Mouse (Mus musculus) CD8-positive naive resting alpha-beta T cell, adult 2 months (primary cell): Measurements from ENCODE around the gene Olfml2a.
A peak's percentile ranks its signal among the peaks of the same experiment; 100 is the strongest.

ENCODE experiments used
- DNase-seq, 2 experiments: peaks; one replicate each; pipeline ENCODE4 v3.0.0; 2022; ENCODE audit warnings: low read depth in 2 of 2, low spot score in 2 of 2

Olfml2a gene

DNA sequence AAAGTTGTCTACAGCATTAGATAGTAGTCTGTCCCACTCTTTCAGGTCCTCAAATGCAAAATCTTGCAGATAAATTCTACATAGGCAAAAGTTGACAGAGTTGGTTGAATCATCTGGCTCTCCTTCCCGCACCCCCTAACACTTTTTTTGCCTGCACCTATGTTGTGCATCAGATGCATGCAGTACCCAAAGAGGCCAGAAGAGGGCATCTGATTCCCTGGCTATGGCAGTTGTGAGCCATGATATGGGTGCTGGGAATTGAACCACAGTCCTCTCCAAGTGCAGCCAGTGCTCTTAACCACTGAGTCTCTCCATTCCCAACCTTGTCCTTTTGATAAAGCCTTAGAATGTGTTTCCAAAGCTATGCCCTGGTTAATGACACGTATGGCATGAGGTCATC, 51.7 kb downstream of the Olfml2a start:
- DNase-seq, result no peak

DNA sequence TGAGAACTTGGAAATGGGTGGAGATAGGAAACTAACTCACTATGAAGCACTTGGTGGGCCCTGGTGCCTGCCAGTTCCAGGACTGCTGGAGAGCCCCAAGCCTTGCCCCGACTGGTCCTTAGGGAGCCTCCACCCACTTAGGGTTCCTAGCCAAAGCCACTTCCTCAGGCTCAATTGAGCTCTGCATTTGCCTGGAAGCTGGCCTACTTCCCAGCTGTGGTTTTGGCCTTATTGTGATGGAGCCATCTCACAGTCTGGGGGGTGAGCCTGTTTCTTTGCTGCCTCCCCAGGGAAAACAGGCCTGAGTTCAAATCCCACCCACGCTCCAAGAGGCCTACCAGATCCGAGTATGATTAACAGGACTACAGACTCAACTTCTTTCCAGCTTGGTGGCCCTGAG, 54.8 kb downstream of the Olfml2a start:
- no peak for DNase-seq

GRCm38 (mm10) chr2:38987371-38987770, 55.6 kb downstream of the Olfml2a start:
- no peak for DNase-seq

GRCm38 (mm10) chr2:38987803-38988510, 56.2 kb downstream of the Olfml2a start:
- peak; percentile 51 to 60 for DNase-seq

DNA sequence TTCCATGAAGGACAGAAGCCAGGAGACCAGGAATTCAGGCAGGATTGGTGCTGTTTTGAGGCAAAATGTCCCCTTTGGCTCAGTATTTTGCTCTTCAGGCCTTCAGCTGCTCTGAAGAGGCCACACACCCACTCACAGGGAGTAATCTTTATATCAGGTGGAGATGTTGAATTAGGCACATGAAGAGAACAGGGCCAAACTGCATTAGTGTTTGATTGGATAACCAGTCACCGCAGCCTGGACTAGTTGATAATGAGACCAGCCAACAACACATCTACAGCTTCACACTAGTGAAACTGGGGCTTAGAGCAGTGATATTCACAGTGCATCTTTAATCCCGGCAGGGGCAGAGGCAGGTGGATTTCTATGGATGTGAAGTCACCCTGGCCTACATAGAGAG, 57.2 kb downstream of the Olfml2a start:
- no peak for DNase-seq

DNA sequence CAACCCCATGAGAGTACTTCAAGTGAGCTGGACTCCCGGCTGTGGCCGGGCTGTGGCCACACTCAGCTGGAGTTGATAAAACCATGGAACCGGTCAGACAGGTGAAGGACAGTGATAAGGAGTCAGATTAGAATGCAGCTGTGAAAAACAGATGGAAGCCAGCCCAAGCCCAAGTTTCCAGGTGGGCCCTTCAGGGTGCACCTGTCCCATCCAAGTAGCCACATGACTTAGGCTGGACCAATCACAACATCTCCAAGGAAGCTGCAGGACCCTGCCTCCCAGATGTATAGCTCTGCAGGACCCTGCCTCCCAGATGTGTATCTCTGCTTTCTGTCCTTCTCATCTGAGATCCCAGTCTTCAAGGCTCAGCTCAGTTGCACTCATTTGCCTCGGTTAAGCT, 60.2 kb downstream of the Olfml2a start:
- DNase-seq, result no peak

GRCm38 (mm10) chr2:38992452-38992851, 60.7 kb downstream of the Olfml2a start:
- DNase-seq, result no peak

GRCm38 (mm10) chr2:38997386-38998374, 65.9 kb downstream of the Olfml2a start, which contains the start of gene Wdr38:
Wdr38 (plus strand) TSS chr2:38997476.
- DNase-seq, result peak; percentile 83 to 86

DNA sequence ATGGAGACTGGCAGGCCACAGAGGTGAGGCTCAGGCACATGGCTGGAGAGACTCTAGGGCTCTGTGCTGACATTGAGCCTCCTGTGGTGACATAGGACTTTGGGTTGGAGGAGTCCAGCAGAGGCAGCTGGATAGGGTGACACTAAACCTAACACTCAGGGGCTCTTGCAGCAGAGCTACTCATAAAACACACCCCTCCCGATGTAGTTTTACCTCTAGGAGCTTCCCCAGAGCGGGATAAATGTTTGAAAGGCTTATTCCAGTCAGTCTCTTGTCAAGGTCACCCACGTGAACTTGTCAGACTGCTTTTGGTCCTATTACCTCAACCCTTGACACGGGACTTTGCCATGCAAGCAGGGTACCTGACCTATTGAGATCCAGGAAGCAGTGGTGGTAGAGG, 67.6 kb downstream of the Olfml2a start:
- no peak for DNase-seq

DNA sequence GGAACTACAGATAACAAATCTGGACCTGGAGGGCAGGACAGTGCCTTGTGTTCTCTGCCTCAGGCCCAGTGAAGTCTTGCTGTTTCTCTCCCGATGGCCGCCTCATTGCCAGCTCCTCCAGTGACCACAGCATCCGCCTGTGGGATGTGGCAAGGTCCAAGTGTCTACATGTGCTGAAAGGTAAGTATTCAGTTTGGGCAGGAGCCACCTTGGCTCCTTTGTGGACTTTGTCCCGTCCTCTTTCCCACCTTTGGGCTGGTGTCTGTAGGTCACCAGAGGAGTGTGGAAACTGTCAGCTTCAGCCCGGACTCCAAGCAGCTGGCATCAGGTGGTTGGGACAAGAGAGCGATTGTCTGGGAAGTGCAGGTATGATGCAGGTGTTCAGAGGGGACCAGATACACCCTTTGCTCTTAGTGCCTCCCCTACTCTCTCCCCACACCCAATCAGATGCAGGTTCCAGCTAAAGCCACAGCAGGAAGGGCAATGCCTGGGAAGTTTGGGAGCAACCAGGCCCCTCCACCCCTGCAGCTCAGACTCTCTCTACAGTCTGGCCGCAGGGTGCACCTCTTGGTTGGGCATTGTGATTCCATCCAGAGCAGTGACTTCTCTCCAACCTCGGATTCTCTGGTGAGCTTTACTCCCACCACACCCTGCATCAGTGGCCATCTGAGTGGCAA, 68.3 kb downstream of the Olfml2a start:
- DNase-seq, result no peak

DNA sequence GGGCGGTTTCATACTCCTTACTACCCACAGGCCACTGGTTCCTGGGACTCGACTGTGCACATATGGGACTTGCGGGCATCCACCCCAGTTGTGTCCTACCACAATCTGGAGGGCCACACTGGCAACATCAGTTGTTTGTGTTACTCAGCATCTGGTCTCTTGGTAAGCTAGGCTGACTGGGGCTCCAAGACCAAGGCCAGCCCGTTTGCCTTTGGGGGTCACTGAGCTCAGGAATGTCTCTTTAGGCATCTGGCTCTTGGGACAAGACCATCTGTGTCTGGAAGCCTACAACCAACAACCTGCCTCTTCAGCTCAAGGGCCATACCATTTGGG, 68.8 kb downstream of the Olfml2a start:
- no peak for DNase-seq

- DNase-seq, result no peak
Observed at GRCm38 (mm10) chr2:39001866-39002265, 70.1 kb downstream of the Olfml2a start.

DNA sequence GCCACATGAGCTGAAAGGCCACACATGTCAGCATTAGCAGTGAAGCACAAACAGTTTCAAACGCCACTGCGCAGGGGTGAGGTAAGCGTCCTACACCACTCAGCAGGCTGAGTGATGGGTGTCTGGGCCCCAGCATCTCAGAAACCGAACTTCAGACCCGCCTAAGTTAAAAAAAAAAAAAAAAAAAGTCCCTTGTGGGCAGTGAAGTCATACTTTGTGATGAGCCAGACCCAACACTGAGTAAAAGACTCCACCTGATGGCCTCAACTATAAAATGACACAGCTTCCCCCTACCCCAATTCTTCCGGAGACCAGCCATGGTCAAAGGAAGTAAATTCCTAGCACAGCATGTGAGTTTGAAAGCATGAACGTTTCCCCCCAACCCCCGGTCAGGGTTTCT, 71.3 kb downstream of the Olfml2a start:
- DNase-seq, result no peak

DNA sequence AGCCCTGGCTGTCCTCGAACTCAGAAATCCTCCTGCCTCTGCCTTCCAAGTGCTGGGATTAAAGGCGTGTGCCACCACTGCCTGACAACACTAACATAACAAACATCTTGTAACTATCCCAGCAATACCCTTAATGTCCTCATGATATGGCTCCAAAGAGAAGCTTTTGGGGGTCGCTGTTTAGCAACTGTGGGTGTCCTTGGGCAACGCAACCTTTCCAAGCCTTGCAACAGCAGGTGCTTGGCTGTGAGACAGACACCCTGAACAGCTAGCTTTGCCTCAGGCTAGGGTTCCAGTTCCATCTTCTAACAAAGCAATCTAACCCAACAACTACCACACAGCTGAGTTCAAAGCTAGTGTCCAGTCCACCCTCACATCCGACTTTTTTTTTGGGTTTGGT, 71.7 kb downstream of the Olfml2a start:
- no peak for DNase-seq

- DNase-seq, result peak; percentile 26 to 37
Observed at GRCm38 (mm10) chr2:39004372-39004771, 72.6 kb downstream of the Olfml2a start.

DNA sequence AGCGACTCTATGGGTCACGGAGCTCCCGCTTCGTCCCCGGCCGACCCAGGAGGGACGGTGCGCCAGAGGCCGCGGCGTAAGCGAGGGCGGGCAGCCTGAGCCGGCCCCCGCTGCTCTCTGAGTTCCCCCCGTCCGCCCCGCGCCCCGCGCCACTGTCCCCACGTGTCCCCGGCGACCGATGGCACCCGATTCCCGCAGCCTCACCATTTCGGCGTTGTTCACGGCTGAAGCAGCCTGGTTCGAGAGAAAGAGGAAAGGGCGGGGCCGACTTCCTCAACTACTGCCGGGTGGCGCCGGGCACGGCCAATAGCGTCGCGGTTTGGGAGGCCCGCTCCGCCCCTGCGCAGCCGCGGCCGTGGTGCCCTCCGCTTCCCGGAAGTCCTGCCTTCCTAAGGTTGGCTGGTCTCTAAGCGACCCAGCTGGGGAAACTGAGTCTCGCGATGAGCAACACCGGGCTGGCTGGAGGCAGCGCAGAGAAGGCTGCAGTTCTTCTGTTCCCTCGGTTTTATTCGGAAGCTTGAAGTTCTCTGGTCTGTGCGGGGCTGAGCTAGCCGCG, 73.2 kb downstream of the Olfml2a start, which contains the start of gene Arpc5l:
Gene Arpc5l (plus strand): TSS at position 469 of the 556 bp plus-strand sequence.
- peak; percentile 84 for DNase-seq

DNA sequence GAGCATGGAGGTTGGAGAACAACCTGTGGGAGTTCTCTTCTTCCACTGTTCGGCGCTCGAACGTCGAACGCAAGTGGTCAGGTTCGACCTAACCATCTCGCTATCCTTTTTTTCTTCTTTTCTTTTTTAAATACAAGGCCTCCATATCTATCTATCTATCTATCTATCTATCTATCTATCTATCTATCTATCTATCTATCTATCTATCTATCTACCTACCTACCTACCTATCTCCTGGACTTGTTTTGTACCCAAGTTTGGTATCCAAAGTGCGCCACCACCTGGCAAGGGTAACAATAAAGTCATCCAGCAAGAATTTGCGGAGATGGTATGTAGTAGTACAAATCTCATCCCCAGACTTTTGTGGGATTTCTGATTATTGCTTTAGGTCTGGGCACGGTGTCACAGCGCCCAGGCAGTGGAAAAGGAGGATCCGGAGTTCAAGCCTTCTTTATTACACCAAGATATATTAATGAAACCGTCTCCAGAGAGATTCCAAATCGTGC, 73.8 kb downstream of the Olfml2a start, which contains the start of gene Rpl35:
Gene Rpl35 (minus strand): TSS at position 51 of the 506 bp plus-strand sequence.
- DNase-seq, result peak; percentile 36 to 63

DNA sequence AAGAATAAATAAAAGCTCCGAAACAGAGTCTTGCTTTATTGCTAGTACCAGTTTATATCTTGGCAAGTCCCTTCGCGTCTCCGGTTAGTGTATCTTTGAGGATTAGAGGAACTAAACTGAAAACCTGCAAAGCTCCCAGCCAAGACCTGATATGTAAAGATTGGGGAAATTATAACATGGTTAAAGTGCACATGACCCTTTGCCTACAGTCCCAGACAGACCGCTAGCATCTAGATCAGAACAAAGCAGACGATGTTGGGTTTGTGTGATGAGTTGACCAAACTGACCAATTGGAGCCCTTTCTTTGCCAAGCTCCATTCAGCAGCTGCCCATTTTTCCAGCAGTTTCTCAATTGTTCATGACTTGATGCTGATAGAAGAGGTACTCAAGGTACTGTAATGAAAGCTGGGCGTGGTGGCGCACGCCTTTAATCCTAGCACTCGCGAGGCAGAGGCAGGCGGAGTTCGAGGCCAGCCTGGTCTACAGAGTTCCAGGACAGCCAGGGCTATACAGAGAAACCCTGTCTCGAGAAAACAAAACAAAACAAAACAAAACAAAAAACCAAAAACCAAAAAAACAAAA, 74.5 kb downstream of the Olfml2a start:
- no peak for DNase-seq

GRCm38 (mm10) chr2:39007865-39008264, 76.1 kb downstream of the Olfml2a start:
- DNase-seq, result peak; percentile 90 to 92

GRCm38 (mm10) chr2:39008350-39008851, 76.6 kb downstream of the Olfml2a start:
- DNase-seq, result peak; percentile 18 to 24
